Mouse (Mus musculus) ES-E14 (cell line): ENCODE measurements around the gene Ghdc. TPM values are rescaled to one million over a fixed set of nuclear protein-coding genes. Genes with fewer than 3 reads are reported as not detected.
A peak's percentile ranks its signal among the peaks of the same experiment; 100 is the strongest.

ENCODE experiments used
- DNase-seq: peaks from one replicate; pipeline ENCODE4 v3.0.0-alpha.2; 2013; ENCODE audit warnings: low read depth, low spot score
- H3K27ac ChIP-seq: 2 replicates; pipeline ENCODE4 v1.5.1; 2012; ENCODE audit warnings: low read depth, mild to moderate bottlenecking, low read length, moderate library complexity, mixed read lengths; ENCODE audit not compliant: poor library complexity, insufficient read depth, severe bottlenecking
- H3K36me3 ChIP-seq: 2 replicates; pipeline ENCODE4 v1.6.1; 2012; ENCODE audit warnings: mild to moderate bottlenecking, low read length, moderate library complexity, mixed read lengths; ENCODE audit not compliant: control insufficient read depth, poor library complexity, insufficient read depth, severe bottlenecking
- H3K4me1 ChIP-seq, 2 experiments: fragments of 150-350 bp in 1 of 2; sonication (generic) in 1 of 2; 2 replicates each; pipeline ENCODE4 v1.6.1; 2012; ENCODE audit warnings: low read length in 2 of 2, mild to moderate bottlenecking in 1 of 2, mixed read lengths in 1 of 2; ENCODE audit not compliant: control insufficient read depth in 2 of 2, insufficient read depth in 2 of 2, poor library complexity in 1 of 2
- H3K4me3 ChIP-seq, 2 experiments: fragments of 150-350 bp in 1 of 2; sonication (generic) in 1 of 2; 2 replicates each; pipeline ENCODE4 v1.5.1; 2012; ENCODE audit warnings: low read length in 2 of 2, low read depth in 1 of 2, mild to moderate bottlenecking in 1 of 2, mixed read lengths in 1 of 2; ENCODE audit not compliant: insufficient read depth in 1 of 2, poor library complexity in 1 of 2, severe bottlenecking in 1 of 2
- H3K9ac ChIP-seq: 2 replicates; pipeline ENCODE4 v1.6.1; 2012; ENCODE audit warnings: low read depth, mild to moderate bottlenecking, low read length, mixed read lengths; ENCODE audit not compliant: poor library complexity, insufficient read depth, severe bottlenecking
- H3K9me3 ChIP-seq: fragments of 150-350 bp; sonication (generic); 2 replicates; pipeline ENCODE4 v1.6.1; 2012; ENCODE audit warnings: low read depth, mild to moderate bottlenecking, low read length; ENCODE audit not compliant: control insufficient read depth, insufficient read depth
- CHD2 ChIP-seq: IDR thresholded peaks from 2 replicates; pipeline ENCODE4 v1.6.1; 2014; ENCODE audit warnings: mild to moderate bottlenecking, low read depth, low read length, inconsistent platforms
- HCFC1 ChIP-seq: IDR thresholded peaks from 2 replicates; pipeline ENCODE4 v1.6.1; 2012; ENCODE audit warnings: low read length, inconsistent platforms, borderline replicate concordance; ENCODE audit not compliant: insufficient read depth
- MAFK ChIP-seq: IDR thresholded peaks from 2 replicates; pipeline ENCODE4 v1.6.1; 2014; ENCODE audit warnings: mild to moderate bottlenecking, low read depth, low read length, inconsistent platforms; ENCODE audit not compliant: insufficient read depth
- ZC3H11A ChIP-seq: IDR thresholded peaks from 2 replicates; pipeline ENCODE4 v1.6.1; 2012; ENCODE audit warnings: low read depth, mild to moderate bottlenecking, inconsistent platforms, low read length, borderline replicate concordance
- ZNF384 ChIP-seq: IDR thresholded peaks from 2 replicates; pipeline ENCODE4 v1.6.1; 2012; ENCODE audit warnings: low read depth, low read length, inconsistent platforms
- in situ Hi-C, 2 experiments: fragments of 600-800 bp; cut with MboI; formaldehyde crosslinking; loops; one replicate each; pipeline ENCODE4 v1.15.1; 2025; ENCODE audit warnings: low sequenced_read_pairs in 2 of 2, inconsistent platforms in 1 of 2; ENCODE audit not compliant: unreplicated experiment in 2 of 2
- total RNA-seq: library from RNA; depleted of rRNA; stranded (reverse); fragments of 300-350 nt; gene quantifications from 2 replicates; pipeline ENCODE4 v1.2.3, GENCODE M21; 2012

The Ghdc gene
- total RNA-seq, 1 experiment = 16.5 TPM

DNA sequence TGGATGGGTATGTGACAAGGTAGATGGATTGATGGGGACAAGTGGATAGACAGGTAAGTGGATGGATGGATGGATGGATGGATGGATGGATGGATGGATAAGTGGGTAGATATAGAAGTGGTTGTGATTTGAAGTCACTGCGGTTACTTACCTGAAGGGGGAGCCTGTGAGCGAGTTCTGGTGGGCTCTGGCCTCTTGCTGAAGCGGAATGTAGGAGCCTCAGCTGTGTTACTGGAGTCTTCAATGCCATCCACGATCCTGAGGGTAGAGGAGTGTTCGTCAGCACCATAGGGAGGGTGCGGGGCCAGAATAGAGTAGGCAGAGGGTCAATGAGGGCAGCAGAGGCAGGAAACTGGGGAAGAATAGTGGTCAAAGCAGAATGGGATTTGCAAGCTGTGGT, 25.7 kb downstream of the Ghdc start:
- Histone ChIP-seq H3K4me3 (no peak overlapping the region), H3K4me1 (peaks cover 4 to 9% of the 10 kb centered on the region in 2 experiments; a peak in 2 of 4 replicates), H3K36me3 (no peaks in the 10 kb centered on the region), H3K27ac (no peak overlapping the region), H3K9ac (no peak overlapping the region), H3K9me3 (no peaks in the 10 kb centered on the region)
- TF ChIP-seq HCFC1 = no peak
- no peak for TF ChIP-seq MAFK
- TF ChIP-seq CHD2 = no peak
- no peak for TF ChIP-seq ZC3H11A
- no peak for TF ChIP-seq ZNF384
- DNase-seq = peak; percentile 73
- in situ Hi-C loops = no loop called here

DNA sequence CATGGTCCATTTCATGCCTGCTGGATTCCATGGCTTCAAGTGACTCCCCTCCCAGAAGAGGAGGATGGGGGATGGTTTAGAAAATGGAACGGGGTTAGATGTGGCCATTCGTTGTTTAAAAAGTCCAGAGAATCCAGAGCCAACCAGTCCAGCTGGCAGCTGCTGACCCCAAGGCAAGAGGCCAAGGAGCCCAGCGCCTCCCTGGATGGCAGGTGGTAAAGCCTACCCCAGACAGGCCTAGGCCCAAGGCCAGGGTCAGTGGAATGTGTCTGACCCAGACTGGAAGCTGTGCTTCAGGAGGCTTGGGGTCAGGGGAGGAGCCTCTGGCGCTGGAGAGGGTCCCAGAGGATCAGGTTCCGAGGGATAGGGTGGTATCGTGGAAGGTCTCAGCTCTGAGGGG, 29.4 kb downstream of the Ghdc start:
- no peaks in the 10 kb centered on the region for H3K36me3 ChIP-seq
- no peak overlapping the region for H3K27ac ChIP-seq
- H3K4me3 ChIP-seq = no peak overlapping the region
- no peak for DNase-seq
- no peaks in the 10 kb centered on the region for H3K9me3 ChIP-seq
- TF ChIP-seq ZC3H11A (no peak), HCFC1 (no peak), MAFK (no peak), ZNF384 (no peak), CHD2 (no peak)
- in situ Hi-C loops = no loop called here
- H3K9ac ChIP-seq = no peak overlapping the region
- H3K4me1 ChIP-seq = peaks cover 9 to 15% of the 10 kb centered on the region in 2 experiments; a peak in 3 of 4 replicates

DNA sequence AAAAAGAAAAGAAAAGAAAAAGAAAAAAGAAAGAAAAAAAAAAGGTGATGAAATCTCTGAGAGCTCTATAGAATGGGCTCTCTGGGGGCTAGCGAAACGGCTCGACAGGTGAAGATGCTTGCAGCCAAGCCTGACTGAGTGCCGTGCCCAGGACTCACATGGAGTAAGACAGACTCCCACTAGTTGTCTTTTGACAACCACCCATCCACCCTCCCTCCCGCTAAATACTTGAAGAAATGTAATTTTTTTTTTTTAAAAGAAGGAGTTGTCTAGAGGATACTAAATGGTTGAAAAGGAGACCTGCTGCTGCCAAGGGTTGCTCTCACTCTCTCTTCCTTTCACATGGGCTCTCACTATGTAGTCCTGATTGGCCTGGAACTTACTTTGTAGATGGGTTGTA, 32.0 kb downstream of the Ghdc start:
- Histone ChIP-seq H3K4me3 (peak overlapping the region; percentile 63 to 82; a peak in 3 of 4 replicates), H3K27ac (no peak overlapping the region), H3K4me1 (peaks cover 8 to 10% of the 10 kb centered on the region in 2 experiments; a peak in 3 of 4 replicates), H3K36me3 (peaks cover 2% of the 10 kb centered on the region; the same call in 1 of the 2 replicates), H3K9me3 (no peaks in the 10 kb centered on the region), H3K9ac (no peak overlapping the region; the same call in 1 of the 2 replicates)
- TF ChIP-seq ZNF384 (no peak), MAFK (no peak)
- in situ Hi-C loops = no loop called here
- DNase-seq = no peak

DNA sequence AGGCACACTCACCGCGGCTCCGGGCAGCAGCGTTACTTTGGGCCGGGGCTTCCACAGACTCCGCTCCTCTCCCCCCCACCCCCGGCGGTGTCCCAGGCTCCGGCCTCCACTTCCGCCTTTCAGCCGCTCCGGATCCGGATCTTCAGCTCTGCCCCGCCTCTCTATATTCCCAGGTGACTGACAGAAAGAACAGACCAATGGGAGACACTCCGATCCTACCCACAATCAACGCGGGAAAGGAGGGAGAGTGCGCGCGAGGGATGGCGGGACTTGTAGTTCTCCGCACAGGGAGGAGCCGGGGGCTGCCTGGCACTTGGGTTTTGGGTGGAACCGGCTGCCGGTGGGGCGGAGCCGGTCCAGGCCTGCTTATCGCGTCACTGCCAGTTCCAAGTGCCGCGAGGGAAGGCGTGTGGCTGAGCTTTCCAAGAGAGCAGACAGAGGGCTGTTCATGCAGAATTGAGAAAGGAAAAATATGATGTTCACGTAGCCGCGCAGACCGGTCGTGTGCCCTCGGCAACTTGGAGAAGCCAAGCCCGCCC, 32.6 kb downstream of the Ghdc start, which contains the start of gene Rab5c:
Gene Rab5c, minus strand, starts transcription at position 150 of the 539 bp plus-strand sequence.
- Histone ChIP-seq H3K9ac (peak within 1 kb of the TSS; percentile 93), H3K27ac (0 out of 2 replicates have a peak within 1 kb of the TSS, but pooled peaks have one; percentile 4), H3K36me3 (peaks cover 2% of the 10 kb centered on the region; the same call in 1 of the 2 replicates), H3K9me3 (no peaks in the 10 kb centered on the region), H3K4me3 (peak within 1 kb of the TSS; percentile 92), H3K4me1 (peaks cover 8 to 10% of the 10 kb centered on the region in 2 experiments; a peak in 3 of 4 replicates)
- no peak for TF ChIP-seq MAFK
- peak; percentile 95 for TF ChIP-seq CHD2
- peak; percentile 98 for TF ChIP-seq HCFC1
- DNase-seq = peak; percentile 99
- in situ Hi-C loops = no loop called here
